Mouse (Mus musculus) ovary, postnatal 10 days (tissue): ENCODE measurements around the gene Lamp1.

Experiments used
- DNase-seq: peaks from one replicate; pipeline ENCODE4 v3.0.0; 2022; ENCODE audit warnings: low spot score

Lamp1 gene

DNA sequence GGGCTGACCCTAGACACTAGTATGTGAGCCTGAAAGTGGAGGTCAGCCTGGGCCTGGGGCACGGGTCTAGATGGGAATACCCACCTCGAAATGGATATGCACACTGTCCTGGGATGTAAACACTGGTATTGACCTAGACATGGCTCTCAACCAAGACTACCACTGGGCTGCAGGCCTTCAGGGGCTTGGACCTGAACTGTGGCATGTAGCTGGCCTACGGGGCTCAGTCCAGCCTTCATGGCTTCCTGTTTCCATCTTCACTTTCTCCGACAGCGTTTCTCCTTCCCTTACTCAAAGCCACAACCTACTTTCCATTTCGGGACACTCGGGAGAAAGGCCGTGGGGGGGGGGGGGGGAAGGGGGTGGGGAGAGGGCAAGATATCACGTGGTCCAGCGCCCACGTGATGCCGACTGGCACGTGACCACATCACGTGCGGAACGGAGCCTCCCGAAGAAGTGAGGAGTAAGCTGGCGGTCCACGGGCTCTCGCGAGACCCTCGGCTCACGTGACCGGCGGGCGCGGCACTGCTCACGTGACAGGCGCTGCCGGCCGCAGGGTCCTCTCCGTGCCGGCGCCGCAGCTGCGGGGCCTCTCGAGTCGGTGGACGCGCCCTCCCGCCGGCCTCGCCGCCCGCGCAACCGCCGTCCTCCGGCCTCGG is at the start of gene Lamp1:
Gene Lamp1, plus strand, starts transcription at position 444 of the 659 bp plus-strand sequence.
- peak; percentile 99 for DNase-seq

GRCm38 (mm10) chr8:13109416-13109960 is 49.5 kb upstream of the Lamp1 start:
- DNase-seq = no peak

DNA sequence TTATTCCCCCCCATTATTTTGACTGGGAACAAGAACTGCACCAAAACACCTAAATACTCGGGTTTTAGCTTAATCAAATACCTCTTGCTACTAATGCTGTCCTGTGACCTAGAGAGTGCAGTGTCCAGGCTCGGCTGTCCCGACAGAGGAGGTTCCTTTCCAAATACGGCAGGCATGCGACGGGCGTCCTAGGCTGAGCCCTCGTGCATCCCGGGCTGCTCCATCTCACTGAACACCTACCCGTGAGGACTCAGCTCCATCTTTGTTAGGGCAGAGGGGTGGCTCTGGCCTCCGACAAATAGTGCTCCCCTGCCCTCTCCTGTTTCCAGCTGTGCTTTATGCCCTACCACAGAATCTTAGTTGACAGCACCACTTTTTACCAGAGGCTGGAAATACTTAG is 47.0 kb upstream of the Lamp1 start:
- DNase-seq = no peak

- DNase-seq = no peak
Measured at GRCm38 (mm10) chr8:13113232-13113631, 45.7 kb upstream of the Lamp1 start.

DNA sequence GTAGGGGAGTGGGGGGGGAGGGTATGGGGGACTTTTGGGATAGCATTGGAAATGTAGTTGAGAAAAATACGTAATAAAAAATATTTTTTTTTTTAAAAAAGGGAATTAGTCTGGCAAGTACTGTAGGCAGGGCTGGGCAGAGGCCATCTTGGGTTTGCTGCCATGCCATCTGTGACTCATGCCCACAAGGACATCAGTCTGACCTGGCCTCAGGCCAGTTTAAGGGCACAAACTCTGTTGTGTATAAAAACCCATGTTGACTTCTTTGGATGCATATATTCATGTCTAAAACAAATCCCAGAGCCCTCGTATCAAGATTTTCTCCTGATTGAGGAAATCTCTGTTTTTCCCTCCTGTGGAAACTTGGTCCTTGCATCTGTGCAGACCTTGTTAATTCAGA is 41.9 kb upstream of the Lamp1 start:
- DNase-seq = no peak

GRCm38 (mm10) chr8:13118516-13118915 is 40.4 kb upstream of the Lamp1 start:
- no peak for DNase-seq

- no peak for DNase-seq
Measured at GRCm38 (mm10) chr8:13120882-13121665, 37.9 kb upstream of the Lamp1 start.

GRCm38 (mm10) chr8:13122887-13123421 is 36.0 kb upstream of the Lamp1 start:
- no peak for DNase-seq

DNA sequence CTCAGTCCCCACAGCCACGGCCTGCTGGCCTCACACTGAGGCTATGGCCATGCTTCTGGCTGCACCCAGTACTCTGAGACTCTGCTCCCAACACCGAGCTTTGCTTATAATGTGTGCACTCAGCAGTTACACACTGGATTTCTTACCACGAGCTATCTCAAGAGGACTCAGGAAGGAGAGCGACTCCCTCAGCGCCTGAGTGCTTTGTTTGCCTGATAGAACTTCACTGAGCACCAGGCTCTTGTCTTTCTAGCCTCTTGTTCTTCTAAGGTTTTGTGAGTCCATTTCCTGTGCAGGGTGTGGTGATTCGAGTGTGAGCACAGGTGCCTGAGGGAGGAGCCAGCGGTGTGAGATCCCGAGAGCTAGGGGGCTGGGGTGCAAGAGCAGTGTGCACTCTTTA is 34.1 kb upstream of the Lamp1 start:
- no peak for DNase-seq

DNA sequence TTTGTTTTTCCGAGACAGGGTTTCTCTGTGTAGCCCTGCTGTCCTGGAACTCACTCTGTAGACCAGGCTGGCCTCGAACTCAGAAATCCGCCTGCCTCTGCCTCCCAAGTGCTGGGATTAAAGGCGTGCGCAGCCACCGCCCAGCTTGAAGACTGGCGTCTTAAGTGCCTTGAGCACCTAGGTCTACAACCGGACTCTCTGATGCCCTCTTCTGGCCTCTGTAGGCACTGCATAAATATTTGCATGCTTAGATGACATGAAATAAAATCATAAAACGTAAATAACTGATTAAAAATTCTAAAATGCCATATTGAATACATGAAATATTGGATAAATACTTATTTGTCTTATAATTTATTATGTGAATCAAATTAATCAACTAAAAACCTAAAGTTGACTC is 26.7 kb upstream of the Lamp1 start:
- DNase-seq = peak; percentile 7

DNA sequence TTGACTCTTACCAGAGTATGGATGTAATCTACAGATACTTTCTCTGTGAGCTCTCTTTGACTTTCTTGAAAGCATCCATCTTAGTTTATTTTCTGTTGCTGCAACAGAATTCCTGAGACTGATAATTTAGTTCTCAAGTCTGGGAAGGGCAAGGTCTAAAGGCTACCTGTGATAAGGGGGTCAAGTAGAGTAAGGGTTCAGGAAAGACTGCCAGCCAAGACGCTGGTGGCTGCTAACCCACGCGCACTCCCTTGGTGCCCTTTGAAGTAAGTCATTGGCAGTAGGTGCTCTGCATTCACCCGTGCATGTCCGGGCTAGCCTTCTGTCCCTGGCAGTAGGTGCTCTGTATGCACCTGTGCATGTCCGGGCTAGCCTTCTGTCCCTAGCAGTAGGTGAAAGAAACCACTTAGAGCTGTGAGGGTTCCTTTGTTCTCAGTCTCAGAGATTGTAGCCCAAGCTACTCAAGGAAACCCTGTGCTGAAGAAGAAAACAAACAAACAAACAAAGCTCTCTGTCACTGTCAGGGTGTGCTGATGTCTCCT is 19.2 kb upstream of the Lamp1 start:
- DNase-seq = no peak

- DNase-seq = no peak
Measured at GRCm38 (mm10) chr8:13141681-13142080, 17.3 kb upstream of the Lamp1 start.

GRCm38 (mm10) chr8:13148476-13148875 is 10.5 kb upstream of the Lamp1 start:
- no peak for DNase-seq

DNA sequence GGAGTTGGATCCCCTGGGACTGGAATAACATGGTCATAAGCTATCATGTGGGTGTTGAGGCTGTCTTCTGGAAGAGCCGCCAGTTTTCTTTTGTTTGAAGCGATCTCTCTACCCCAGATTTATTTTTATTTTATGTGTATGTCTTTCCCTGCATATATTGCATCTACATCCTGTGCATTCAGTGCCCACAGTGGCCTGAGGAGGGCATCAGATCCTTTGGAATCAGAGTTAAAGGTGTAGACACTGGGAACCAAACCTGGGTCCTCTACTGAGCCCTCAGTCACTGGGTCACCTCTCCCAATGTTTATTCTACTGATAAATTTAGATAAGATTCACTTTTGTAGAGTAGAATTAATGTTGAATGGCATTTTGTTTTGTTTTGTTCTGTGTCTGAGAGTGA is 9.7 kb upstream of the Lamp1 start:
- DNase-seq = no peak

- no peak for DNase-seq
Measured at GRCm38 (mm10) chr8:13149866-13150265, 9.1 kb upstream of the Lamp1 start.

GRCm38 (mm10) chr8:13150929-13151328 is 8.0 kb upstream of the Lamp1 start:
- DNase-seq = no peak

- no peak for DNase-seq
Measured at GRCm38 (mm10) chr8:13154099-13154498, 4.9 kb upstream of the Lamp1 start.

- DNase-seq = no peak
Measured at GRCm38 (mm10) chr8:13155358-13155757, 3.6 kb upstream of the Lamp1 start.

DNA sequence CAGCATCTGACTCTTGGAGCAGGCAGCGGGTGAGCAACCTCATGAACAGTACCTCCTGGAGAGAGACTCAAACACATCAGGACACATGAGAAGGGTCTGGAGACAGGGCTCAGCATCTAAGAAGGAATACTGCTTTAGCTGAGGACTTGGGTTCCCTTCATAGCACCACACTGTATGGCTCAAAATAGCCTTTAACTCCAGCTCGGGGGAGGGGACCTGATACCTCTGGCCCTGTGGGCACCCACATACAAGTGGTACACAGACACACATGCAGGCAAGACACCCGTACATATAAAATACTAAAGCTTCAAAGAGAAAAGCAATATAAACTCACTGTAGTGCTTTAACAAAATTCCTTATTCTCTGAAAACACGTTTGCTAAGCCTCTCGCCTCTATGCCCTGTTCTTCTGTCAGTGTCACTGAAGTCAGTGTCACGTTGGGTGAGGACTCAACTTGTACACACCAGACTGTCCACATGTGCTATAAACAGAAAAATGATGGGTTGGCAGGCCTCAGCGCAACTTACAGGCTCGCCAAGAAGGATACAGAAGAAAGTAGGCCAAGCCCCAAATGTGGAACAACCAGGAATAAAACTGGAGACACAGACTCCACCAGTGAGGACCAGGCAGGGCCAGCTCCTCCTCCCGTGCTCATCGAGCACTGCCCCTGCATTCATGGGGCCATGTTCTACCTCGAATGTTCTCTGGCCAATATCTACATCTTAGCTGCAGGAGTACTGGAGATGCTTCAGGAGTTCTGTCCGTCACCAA is 2.4 kb upstream of the Lamp1 start:
- DNase-seq = no peak

GRCm38 (mm10) chr8:13159377-13159881 is 468 bp downstream of the Lamp1 start:
- no peak for DNase-seq

DNA sequence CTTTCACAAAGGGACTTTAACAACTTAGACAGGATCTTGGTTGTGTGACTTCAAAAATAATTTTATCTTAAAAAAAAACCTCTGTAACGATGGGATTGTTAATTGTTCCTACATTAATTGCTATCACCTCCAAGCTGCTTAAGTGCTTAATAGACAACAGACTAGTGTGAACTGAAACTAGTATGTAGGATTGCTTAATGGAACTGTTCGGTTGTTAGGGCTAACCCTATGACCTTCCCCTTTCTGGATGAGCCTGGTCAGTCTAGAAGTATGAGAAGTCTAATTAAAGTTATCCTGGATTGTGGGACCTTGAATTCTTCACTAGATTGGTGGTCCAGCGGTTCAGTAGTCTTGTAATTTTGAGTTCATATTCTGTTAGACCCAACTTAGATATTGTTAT is 1.7 kb downstream of the Lamp1 start:
- DNase-seq = no peak

DNA sequence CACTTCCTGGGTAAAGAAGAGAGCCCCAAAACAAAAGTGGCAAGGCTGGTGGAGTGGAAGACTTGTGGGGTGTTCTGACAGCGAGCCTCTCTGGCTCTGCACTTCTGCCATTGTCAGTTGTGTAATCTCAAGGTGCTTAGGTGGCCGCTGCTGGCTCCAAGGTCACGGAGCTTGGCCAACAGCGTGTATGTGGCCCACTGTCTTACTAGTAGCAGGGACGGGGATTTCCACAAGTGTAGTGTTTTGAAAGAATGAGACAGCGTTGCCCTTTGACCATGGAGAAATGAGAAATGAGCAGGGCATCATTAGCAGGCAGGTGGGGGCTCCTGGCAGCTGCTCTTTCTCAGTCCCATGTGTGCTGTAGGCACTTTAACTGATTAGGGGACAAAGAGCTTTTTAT is 3.1 kb downstream of the Lamp1 start:
- no peak for DNase-seq
